In genomic region chr19:28834388-28834787, GRCm38 (mm10) we compare ENCODE assay signal across 8 mouse cellular contexts. TPM values are rescaled to one million over a fixed set of nuclear protein-coding genes. Genes with fewer than 3 reads are reported as not detected.
DNase-seq lines count a peak whose midpoint lies in the region; ATAC-seq and TF ChIP-seq lines count a peak whose summit lies in the region.

No protein-coding gene starts in this region.

- peak overlapping the region; percentile 74; the same call in 1 of the 2 replicates for H3K4me3 ChIP-seq in liver, adult 2 months (ENCODE audit: insufficient read depth, low read depth, low read length)
- H3K4me3 ChIP-seq in embryonic facial prominence, embryonic 12.5 days = peak overlapping the region; percentile 59
- H3K4me3 ChIP-seq in intestine, embryonic 14.5 days (ENCODE audit: low read depth, low read length) = peak overlapping the region; percentile 51
- peak overlapping the region; percentile 14 to 30; a peak in 3 of 4 replicates for H3K4me3 ChIP-seq in liver, embryonic 14.5 days (ENCODE audit: insufficient read depth in 1 of 2, low read depth in 2 of 2, low read length in 2 of 2)

- H3K36me3 ChIP-seq in liver, adult 2 months (ENCODE audit: control insufficient read depth, insufficient read depth, low read length) = no peaks in the 10 kb centered on the region
- H3K36me3 ChIP-seq in embryonic facial prominence, embryonic 12.5 days = no peaks in the 10 kb centered on the region
- H3K36me3 ChIP-seq in intestine, embryonic 14.5 days (ENCODE audit: control insufficient read depth, insufficient read depth, low read length) = no peaks in the 10 kb centered on the region
- no peaks in the 10 kb centered on the region for H3K36me3 ChIP-seq in liver, embryonic 14.5 days (replicated peaks; ENCODE audit: control insufficient read depth, insufficient read depth, low read depth)

- 11% methylated on average over 10 of the region's 10 CpGs for WGBS in liver, adult 2 months
- WGBS in embryonic facial prominence, embryonic 12.5 days = 7% methylated on average over 10 of the region's 10 CpGs
- 9% methylated on average over 10 of the region's 10 CpGs for whole genome bisulfite sequencing in intestine, embryonic 14.5 days
- 17% methylated on average over 10 of the region's 10 CpGs for WGBS in liver, embryonic 14.5 days (ENCODE audit: insufficient replicate concordance)

- H3K27me3 ChIP-seq in liver, adult 2 months (ENCODE audit: control insufficient read depth, insufficient read depth, low read length) = peaks cover 7% of the 10 kb centered on the region
- peaks cover 34% of the 10 kb centered on the region for H3K27me3 ChIP-seq in embryonic facial prominence, embryonic 12.5 days
- H3K27me3 ChIP-seq in intestine, embryonic 14.5 days (replicated peaks; ENCODE audit: control insufficient read depth, insufficient read depth, low read length) = peaks cover 27% of the 10 kb centered on the region
- peaks cover 21% of the 10 kb centered on the region for H3K27me3 ChIP-seq in liver, embryonic 14.5 days (ENCODE audit: control insufficient read depth, insufficient read depth, low read length)

- TF ChIP-seq EP300 in liver, embryonic 14.5 days (IDR thresholded peaks at IDR 0.05; ENCODE audit: low read depth) = no peak

- no peak overlapping the region for H3K9ac ChIP-seq in liver, adult 2 months (ENCODE audit: low read depth, low read length)
- H3K9ac ChIP-seq in embryonic facial prominence, embryonic 12.5 days = peak overlapping the region; percentile 47; the same call in 1 of the 2 replicates
- H3K9ac ChIP-seq in intestine, embryonic 14.5 days (ENCODE audit: low read length) = no peak overlapping the region
- H3K9ac ChIP-seq in liver, embryonic 14.5 days (replicated peaks) = no peak overlapping the region

- peaks cover 3% of the 10 kb centered on the region; the same call in 1 of the 2 replicates for H3K4me1 ChIP-seq in liver, adult 2 months (ENCODE audit: control insufficient read depth, insufficient read depth, low read length)
- H3K4me1 ChIP-seq in embryonic facial prominence, embryonic 12.5 days = peaks cover 12% of the 10 kb centered on the region; the same call in 1 of the 2 replicates
- H3K4me1 ChIP-seq in intestine, embryonic 14.5 days (replicated peaks; ENCODE audit: control insufficient read depth, insufficient read depth, low read length) = no peaks in the 10 kb centered on the region; the same call in none of the 2 replicates
- no peaks in the 10 kb centered on the region for H3K4me1 ChIP-seq in liver, embryonic 14.5 days (replicated peaks; ENCODE audit: control insufficient read depth in 2 of 2, insufficient read depth in 2 of 2, low read length in 1 of 2)

- 0 out of 2 replicates have a peak, but pooled peaks have one; percentile 22 for ATAC-seq in embryonic facial prominence, embryonic 12.5 days (ENCODE audit: insufficient number of reproducible peaks, insufficient read depth, low FRiP score, low TSS enrichment)
- peak; percentile 47 for ATAC-seq in intestine, embryonic 14.5 days (replicated peaks; ENCODE audit: low FRiP score, low TSS enrichment, low read depth)
- ATAC-seq in liver, embryonic 14.5 days (ENCODE audit: insufficient read depth) = no peak
- no peak for ATAC-seq in monocyte, adult 5-6 weeks (replicated peaks; ENCODE audit: insufficient number of reproducible peaks, low FRiP score, low TSS enrichment, poor library complexity, severe bottlenecking)

- TF ChIP-seq CTCF in liver, adult 2 months (IDR thresholded peaks at IDR 0.05; ENCODE audit: low read depth, low read length) = no peak
- TF ChIP-seq CTCF in liver, embryonic 14.5 days (IDR thresholded peaks at IDR 0.05; ENCODE audit: low read depth) = no peak

- peak overlapping the region; percentile 98 for H3K4me2 ChIP-seq in embryonic facial prominence, embryonic 12.5 days (replicated peaks)
- peak overlapping the region; percentile 97 for H3K4me2 ChIP-seq in intestine, embryonic 14.5 days (ENCODE audit: low read length)
- peak overlapping the region; percentile 43 for H3K4me2 ChIP-seq in liver, embryonic 14.5 days (ENCODE audit: low read depth)

- peak; percentile 9 for DNase-seq in liver, adult 2 months (ENCODE audit: extremely low read depth, low read depth, low spot score)
- DNase-seq in liver = no peak
- DNase-seq in intestine, embryonic 14.5 days (ENCODE audit: low spot score) = peak; percentile 64
- DNase-seq in liver, embryonic 14.5 days (ENCODE audit: low read depth in 3 of 3, low spot score in 3 of 3) = no peak
- DNase-seq in right cerebral cortex, postnatal 4 days = peak; percentile 7
- no peak for DNase-seq in left cerebral cortex, postnatal 36 days (ENCODE audit: low spot score in 2 of 2)

- no peaks in the 10 kb centered on the region for H3K9me3 ChIP-seq in embryonic facial prominence, embryonic 12.5 days
- H3K9me3 ChIP-seq in intestine, embryonic 14.5 days (ENCODE audit: control insufficient read depth, low read length) = no peaks in the 10 kb centered on the region
- no peaks in the 10 kb centered on the region for H3K9me3 ChIP-seq in liver, embryonic 14.5 days (ENCODE audit: control insufficient read depth, low read length)

- intact Hi-C loops in left cerebral cortex, postnatal 36 days (cut with DNase I) = no loop called here

- H3K27ac ChIP-seq in liver, adult 2 months (replicated peaks; ENCODE audit: insufficient read depth, low read depth, low read length) = no peak overlapping the region
- no peak overlapping the region for H3K27ac ChIP-seq in embryonic facial prominence, embryonic 12.5 days
- no peak overlapping the region for H3K27ac ChIP-seq in intestine, embryonic 14.5 days (ENCODE audit: low read depth)
- no peak overlapping the region for H3K27ac ChIP-seq in liver, embryonic 14.5 days

- TF ChIP-seq POLR2A in liver, adult 2 months (IDR thresholded peaks at IDR 0.05; ENCODE audit: extremely low read depth, insufficient read depth, low read length) = no peak

- no peaks in the 10 kb centered on the region for H3K79me2 ChIP-seq in liver, adult 2 months (ENCODE audit: control insufficient read depth, insufficient read depth, low read length)

RNA-seq across cellular contexts. Expression of gene Slc1a1, which starts 0.5 kb away (rescaled TPM):
- total RNA-seq in liver, adult 2 months (2014; rRNA removed) = 0.27 TPM in 1 of 2 replicates, not detected in the other
- not detected in 2 replicates for polyA plus RNA-seq in liver, adult 2 months (2012; rRNA removed)
- 1.1 and 2.2 TPM in 2 replicates for polyA plus RNA-seq in embryonic facial prominence, embryonic 12.5 days (2016; fragmentation: Nextera tagmentation; extraction: Ambion mirVana)
- polyA plus RNA-seq in intestine, embryonic 14.5 days (2014; fragmentation: Nextera tagmentation; extraction: Ambion mirVana) = 0.41 and 0.62 TPM in 2 replicates
- polyA plus RNA-seq in liver, embryonic 14.5 days (2012; rRNA removed) = 0.04 TPM in 1 of 2 replicates, not detected in the other
- polyA plus RNA-seq in liver, embryonic 14.5 days (2014; fragmentation: Nextera tagmentation; extraction: Ambion mirVana) = not detected in 2 replicates
- 100 to 1,000 TPM; 104 to 120 TPM for total RNA-seq in left cerebral cortex, postnatal 36 days (2021)
- total RNA-seq in monocyte, adult 5-6 weeks (2017) = not detected in 3 replicates

Comparison
In these comparisons a context has a peak if more than half of its experiments do, and no peak if none do; other contexts are left out.
1. DNase-seq: peak in liver, adult 2 months (single experiment), intestine, embryonic 14.5 days (single experiment) and right cerebral cortex, postnatal 4 days (single experiment); none in liver (single experiment), liver, embryonic 14.5 days (0 of 3) and left cerebral cortex, postnatal 36 days (0 of 2).
2. H3K4me3 ChIP-seq: peak in every context shown above with its lines; median percentile 74 in liver, adult 2 months; 59 in embryonic facial prominence, embryonic 12.5 days; 51 in intestine, embryonic 14.5 days; 22 in liver, embryonic 14.5 days.
3. ATAC-seq: peak in embryonic facial prominence, embryonic 12.5 days (single experiment) and intestine, embryonic 14.5 days (single experiment); none in liver, embryonic 14.5 days (single experiment) and monocyte, adult 5-6 weeks (single experiment).
4. H3K4me2 ChIP-seq: peak in every context shown above with its lines; median percentile 98 in embryonic facial prominence, embryonic 12.5 days; 97 in intestine, embryonic 14.5 days; 43 in liver, embryonic 14.5 days.